Mouse (Mus musculus) liver (tissue): ENCODE data around the gene Gimap3.
A peak's percentile ranks its signal among the peaks of the same experiment; 100 is the strongest.

ENCODE experiments used
- DNase-seq: peaks from one replicate; pipeline ENCODE4 v3.0.0-alpha.2; 2020; ENCODE audit warnings: mixed read lengths

The Gimap3 gene

GRCm38 (mm10) chr6:48742422-48743351 is 28.0 kb downstream of the Gimap3 start:
- DNase-seq, result peak; percentile 52

GRCm38 (mm10) chr6:48741711-48742206 is 28.9 kb downstream of the Gimap3 start:
- DNase-seq, result no peak

GRCm38 (mm10) chr6:48741273-48741672 is 29.4 kb downstream of the Gimap3 start:
- no peak for DNase-seq

GRCm38 (mm10) chr6:48740501-48741169 is 30.0 kb downstream of the Gimap3 start:
- DNase-seq, result no peak

- no peak for DNase-seq
Observed at GRCm38 (mm10) chr6:48739780-48740055, 30.9 kb downstream of the Gimap3 start.

- no peak for DNase-seq
Observed at GRCm38 (mm10) chr6:48738961-48739779, 31.5 kb downstream of the Gimap3 start, which contains the start of gene Gimap1. TSS of gene Gimap1 (plus strand) at chr6:48739054.

GRCm38 (mm10) chr6:48737688-48738087 is 33.0 kb downstream of the Gimap3 start:
- DNase-seq, result no peak

GRCm38 (mm10) chr6:48737053-48737452 is 33.6 kb downstream of the Gimap3 start:
- no peak for DNase-seq

- DNase-seq, result no peak
Observed at GRCm38 (mm10) chr6:48733660-48734059, 37.0 kb downstream of the Gimap3 start.

GRCm38 (mm10) chr6:48732864-48733304 is 37.8 kb downstream of the Gimap3 start:
- no peak for DNase-seq

- no peak for DNase-seq
Observed at GRCm38 (mm10) chr6:48727761-48728160, 42.9 kb downstream of the Gimap3 start.

- DNase-seq, result no peak
Observed at GRCm38 (mm10) chr6:48725476-48725875, 45.2 kb downstream of the Gimap3 start.

- DNase-seq, result no peak
Observed at GRCm38 (mm10) chr6:48723468-48723867, 47.2 kb downstream of the Gimap3 start.

- DNase-seq, result no peak
Observed at GRCm38 (mm10) chr6:48720326-48720725, 50.3 kb downstream of the Gimap3 start.

GRCm38 (mm10) chr6:48718455-48718854 is 52.2 kb downstream of the Gimap3 start, which contains the start of the genes Gm28053 and Gimap7:
TSS of gene Gm28053 (plus strand) at chr6:48718607.
TSS of gene Gimap7 (plus strand) at chr6:48718621.
- no peak for DNase-seq
